Mouse (Mus musculus) limb, embryonic 15.5 days (tissue): ENCODE results near the gene Nr2c2. TPM values are rescaled to one million over a fixed set of nuclear protein-coding genes. Genes with fewer than 3 reads are reported as not detected.
A peak's percentile ranks its signal among the peaks of the same experiment; 100 is the strongest.

Experiments used
- ATAC-seq: fragments of 200-750 bp; cut with Nextera tagmentation; 2 replicates; pipeline ENCODE4 v1.8.0; 2017; ENCODE audit warnings: low read depth, moderate TSS enrichment; ENCODE audit not compliant: insufficient number of reproducible peaks, low FRiP score, low TSS enrichment
- H3K27ac ChIP-seq: fragments of 300-500 bp; sonication (generic); 2 replicates; pipeline ENCODE4 v1.5.1; 2015; ENCODE audit warnings: moderate library complexity, mild to moderate bottlenecking, inconsistent platforms
- H3K27me3 ChIP-seq: fragments of 300-500 bp; sonication (generic); 2 replicates; pipeline ENCODE4 v1.6.1; 2015; ENCODE audit warnings: inconsistent platforms
- H3K36me3 ChIP-seq: fragments of 300-500 bp; sonication (generic); 2 replicates; pipeline ENCODE4 v1.6.1; 2015; ENCODE audit warnings: inconsistent platforms
- H3K4me1 ChIP-seq: fragments of 300-500 bp; sonication (generic); 2 replicates; pipeline ENCODE4 v1.6.1; 2015; ENCODE audit warnings: inconsistent platforms
- H3K4me2 ChIP-seq: fragments of 300-500 bp; sonication (generic); 2 replicates; pipeline ENCODE4 v1.6.1; 2015; ENCODE audit warnings: mild to moderate bottlenecking, inconsistent platforms
- H3K4me3 ChIP-seq: fragments of 300-500 bp; sonication (generic); 2 replicates; pipeline ENCODE4 v1.5.1; 2015; ENCODE audit warnings: mild to moderate bottlenecking, inconsistent platforms
- H3K9ac ChIP-seq: fragments of 300-500 bp; sonication (generic); 2 replicates; pipeline ENCODE4 v1.6.1; 2015; ENCODE audit warnings: inconsistent platforms
- H3K9me3 ChIP-seq: fragments of 300-500 bp; sonication (generic); 2 replicates; pipeline ENCODE4 v1.6.1; 2016; ENCODE audit warnings: inconsistent platforms
- WGBS: fragments of 180-500 bp; shearing (Covaris S2); methylation state at CpG from one replicate; pipeline ENCODE4 v1.1.7; 2015; 5-methylcytosine and 5-hydroxymethylcytosine counted together
- polyA plus RNA-seq: library from polyadenylated mRNA; unstranded; fragments of >200 nt; fragmentation: Nextera tagmentation; extraction: Ambion mirVana; gene quantifications from 2 replicates; pipeline ENCODE4 v1.2.1, GENCODE M21; 2015

Gene Nr2c2
- polyA plus RNA-seq, 1 experiment from 2014 or later: 19.6 TPM

DNA sequence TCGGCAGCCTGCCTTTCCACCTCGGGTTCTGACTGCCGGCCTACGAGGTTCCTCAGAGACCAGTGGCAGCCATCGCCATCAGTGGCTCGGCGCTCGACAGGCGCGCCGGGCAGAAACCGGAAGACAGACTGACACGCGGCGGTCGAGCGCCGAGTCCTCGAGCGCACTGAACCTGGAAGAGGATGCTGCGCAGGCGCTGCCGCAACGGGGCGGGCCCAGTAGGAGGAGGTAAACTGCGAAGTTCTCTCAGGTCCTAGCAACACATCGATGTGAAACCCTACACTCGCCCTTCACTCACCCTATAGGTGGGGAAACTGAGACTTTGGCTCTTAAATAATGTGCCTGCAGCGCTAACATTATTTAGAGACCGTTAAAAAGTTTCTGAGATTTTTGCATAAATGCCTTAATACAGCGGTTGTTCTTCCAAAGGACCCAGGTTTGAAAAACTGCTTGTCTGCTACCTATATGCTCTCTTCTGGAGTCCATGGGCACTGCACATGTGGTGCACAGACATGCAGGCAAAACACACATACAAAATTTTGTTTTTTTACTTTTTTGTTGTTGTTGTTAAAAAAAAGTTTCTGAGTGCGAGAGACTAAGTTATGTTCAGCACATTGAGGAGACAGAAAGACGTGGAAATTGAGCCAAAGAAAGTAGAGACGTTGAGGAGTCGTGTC lies 123.7 kb downstream of the Nr2c2 start, which contains the start of gene Rbsn:
Rbsn (minus strand) TSS at position 153 of the 677 bp plus-strand sequence.
- peak within 1 kb of the TSS; percentile 89 for H3K27ac ChIP-seq
- H3K9ac ChIP-seq: peak within 1 kb of the TSS; percentile 93
- H3K4me1 ChIP-seq: peaks cover 11% of the 10 kb centered on the region
- H3K4me2 ChIP-seq: peak within 1 kb of the TSS; percentile 86
- 9% methylated on average over 35 of the region's 35 CpGs for WGBS
- no peaks in the 10 kb centered on the region for H3K9me3 ChIP-seq
- ATAC-seq: peak; percentile 91
- H3K4me3 ChIP-seq: peak within 1 kb of the TSS; percentile 99
- no peaks in the 10 kb centered on the region for H3K27me3 ChIP-seq
- H3K36me3 ChIP-seq: peaks cover 14% of the 10 kb centered on the region

DNA sequence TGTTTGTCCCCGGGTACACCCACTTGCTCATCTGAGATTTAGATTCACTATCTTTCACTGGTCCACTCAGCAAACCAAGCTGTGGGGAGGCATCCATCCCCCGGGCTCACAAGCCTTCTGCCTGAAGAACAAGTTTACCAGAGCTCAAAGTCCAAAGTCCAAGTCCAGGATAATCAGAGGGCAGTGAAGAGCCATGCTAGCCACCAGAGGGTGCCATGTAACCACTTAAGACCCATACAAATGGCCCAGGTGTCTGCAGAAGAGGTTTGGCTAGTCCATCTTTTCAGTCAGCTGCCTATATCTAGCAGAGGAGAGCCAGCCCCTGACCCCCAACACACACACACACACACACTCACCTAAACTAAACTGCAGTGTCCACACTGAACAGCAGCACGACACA lies 128.3 kb downstream of the Nr2c2 start:
- 34% methylated on average over 3 of the region's 3 CpGs for WGBS
- no peak overlapping the region for H3K4me2 ChIP-seq
- H3K27ac ChIP-seq: no peak overlapping the region
- H3K4me3 ChIP-seq: no peak overlapping the region
- H3K36me3 ChIP-seq: no peaks in the 10 kb centered on the region
- no peaks in the 10 kb centered on the region for H3K27me3 ChIP-seq
- 0 out of 2 replicates have a peak, but pooled peaks cover 5% of the 10 kb centered on the region for H3K4me1 ChIP-seq
- H3K9ac ChIP-seq: no peak overlapping the region
- no peaks in the 10 kb centered on the region for H3K9me3 ChIP-seq
- no peak for ATAC-seq

DNA sequence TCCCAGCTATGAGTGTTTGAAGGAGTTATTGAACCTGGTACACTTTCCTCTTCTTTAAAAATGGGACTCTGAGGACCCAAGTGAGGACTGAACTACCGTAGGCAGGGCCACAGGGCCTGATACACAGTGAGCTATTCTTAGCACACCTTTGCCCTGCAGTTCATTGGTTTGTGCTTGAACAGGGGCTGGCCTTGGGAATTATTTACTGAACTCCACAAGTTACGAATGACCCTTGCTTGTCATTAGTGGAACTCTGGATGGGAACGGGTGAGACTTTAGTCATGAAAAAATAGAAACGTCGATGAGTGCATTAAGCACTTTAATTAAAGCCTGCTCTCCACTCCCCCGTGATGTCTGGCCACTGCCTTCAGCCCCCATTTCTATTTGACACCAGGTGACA lies 130.4 kb downstream of the Nr2c2 start:
- Histone ChIP-seq H3K36me3 (no peaks in the 10 kb centered on the region), H3K9me3 (no peaks in the 10 kb centered on the region), H3K27me3 (no peaks in the 10 kb centered on the region), H3K4me2 (no peak overlapping the region), H3K9ac (no peak overlapping the region), H3K4me1 (no peaks in the 10 kb centered on the region), H3K27ac (no peak overlapping the region), H3K4me3 (no peak overlapping the region)
- 76% methylated on average over 6 of the region's 6 CpGs for WGBS
- no peak for ATAC-seq

DNA sequence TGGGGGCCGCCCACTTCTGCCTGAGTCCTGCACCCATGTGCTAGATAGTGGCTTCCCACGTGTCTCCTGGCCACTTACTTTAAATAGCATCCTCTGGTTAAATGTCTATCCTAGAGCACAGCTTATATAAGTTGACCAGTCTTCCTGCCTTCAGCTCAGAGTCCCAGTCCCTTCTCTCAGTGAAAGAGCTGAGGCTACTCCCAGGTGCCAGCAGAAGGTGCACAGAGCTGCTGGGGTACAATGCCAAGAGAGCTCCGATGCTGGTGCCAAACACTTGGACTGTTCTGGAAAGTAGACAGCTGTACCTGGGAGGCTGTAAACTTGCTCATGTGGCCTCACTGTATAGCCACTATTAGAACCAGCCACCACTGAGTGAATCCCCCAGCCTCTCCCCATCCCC lies 130.8 kb downstream of the Nr2c2 start:
- ATAC-seq: no peak
- 77% methylated on average over 3 of the region's 3 CpGs for WGBS

More for the DNA sequence above, 130.8 kb downstream of the Nr2c2 start:
- Histone ChIP-seq H3K4me3 (no peak overlapping the region), H3K27ac (no peak overlapping the region), H3K9ac (no peak overlapping the region), H3K4me1 (no peaks in the 10 kb centered on the region), H3K36me3 (no peaks in the 10 kb centered on the region), H3K9me3 (no peaks in the 10 kb centered on the region), H3K4me2 (no peak overlapping the region), H3K27me3 (no peaks in the 10 kb centered on the region)

Other genes starting within 250 kb of the Nr2c2 start
- 31.0 and 31.7 TPM in 2 replicates for gene Ccdc174, start 213.3 kb upstream of the Nr2c2 start, polyA plus RNA-seq
- 0.14 and 0.41 TPM in 2 replicates for gene 4930590J08Rik, start 188.6 kb upstream of the Nr2c2 start, polyA plus RNA-seq
- 10.2 and 10.3 TPM in 2 replicates for gene Fgd5, start 112.5 kb upstream of the Nr2c2 start, polyA plus RNA-seq
- gene Mrps25, start 92.6 kb downstream of the Nr2c2 start, polyA plus RNA-seq: 80.5 and 82.4 TPM in 2 replicates
- 30.7 and 31.6 TPM in 2 replicates for gene Rbsn, start 123.5 kb downstream of the Nr2c2 start, polyA plus RNA-seq
- gene Trh, start 153.3 kb downstream of the Nr2c2 start, polyA plus RNA-seq: not detected in 2 replicates